Mouse (Mus musculus) heart, postnatal 0 days (tissue): ENCODE data around the gene Agbl4.

Source experiments
- CTCF ChIP-seq: IDR thresholded peaks from 2 replicates; pipeline ENCODE4 v1.5.1; 2016; ENCODE audit warnings: antibody characterized with exemption, control low read depth, low read depth
- EP300 ChIP-seq: IDR thresholded peaks from 2 replicates; pipeline ENCODE4 v1.6.1; 2016; ENCODE audit warnings: antibody characterized with exemption, low read depth

DNA sequence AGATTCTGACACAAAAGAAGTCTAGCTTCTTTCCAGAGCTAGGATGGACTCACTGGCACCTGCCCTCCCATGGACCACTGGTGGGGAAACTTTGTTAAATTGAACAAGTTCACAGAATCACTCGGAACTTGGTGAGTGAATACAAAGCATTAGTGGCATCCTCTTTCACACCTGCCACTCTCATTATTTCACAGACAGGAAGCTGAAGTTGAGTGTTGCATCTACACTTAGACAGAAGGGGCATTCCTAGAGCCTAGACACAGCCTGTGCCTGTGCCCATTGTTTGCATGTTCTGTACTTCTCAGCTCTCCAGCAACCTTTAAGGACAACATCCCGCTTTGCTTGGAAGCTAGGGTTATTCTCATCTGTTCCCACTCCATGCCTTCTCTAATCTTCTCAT is 1107.5 kb downstream of the Agbl4 start:
- TF ChIP-seq CTCF (no peak), EP300 (no peak)
